Mouse (Mus musculus): Measurements from ENCODE around the gene Rasgrp4. TPM values are rescaled to one million over a fixed set of nuclear protein-coding genes. Genes with fewer than 3 reads are reported as not detected.
A peak's percentile ranks its signal among the peaks of the same experiment; 100 is the strongest.

Gene Rasgrp4
- 49.7 and 156 TPM in 2 replicates for polyA plus RNA-seq (2011; ENCODE audit: insufficient read depth, insufficient read length, low replicate concordance, missing spikeins)

DNA sequence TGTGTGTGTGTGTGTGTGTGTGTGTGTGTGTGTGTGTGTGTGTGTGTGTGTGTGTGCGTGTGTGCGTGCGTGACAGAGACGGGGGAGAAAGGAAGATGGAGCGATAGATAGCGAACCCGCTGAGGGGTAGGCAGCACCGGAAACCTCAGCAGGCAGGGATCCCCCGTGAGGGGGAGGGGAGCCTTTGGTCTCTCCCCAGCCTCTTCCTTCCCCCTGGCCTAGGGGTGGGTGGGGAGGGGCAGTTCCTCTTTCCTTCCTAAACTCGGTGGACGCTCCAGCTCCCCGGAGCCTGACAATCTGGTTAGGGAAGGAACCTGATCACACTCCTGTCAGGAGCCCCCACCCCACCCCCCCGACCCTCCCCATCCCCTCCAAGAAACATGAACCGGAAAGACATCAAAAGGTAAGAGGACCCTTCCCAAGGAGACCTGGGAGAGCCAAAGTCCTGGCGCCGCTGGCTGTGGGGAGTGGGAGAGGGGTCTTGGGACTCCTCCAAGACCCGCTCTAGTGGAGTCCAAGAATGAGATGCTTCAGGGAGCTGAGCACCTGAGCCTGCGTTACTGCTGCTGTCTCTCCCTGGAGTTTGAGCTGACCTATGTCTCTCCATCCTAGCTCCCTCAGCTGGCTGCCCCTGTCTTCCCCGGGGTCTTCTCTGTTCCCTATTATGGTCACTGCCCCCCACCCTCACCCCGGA, at the start of gene Rasgrp4:
Gene Rasgrp4 (plus strand): TSS at position 159 of the 694 bp plus-strand sequence.
- H3K27ac ChIP-seq (ENCODE audit: control insufficient read depth, insufficient read depth, low read depth, low read length, poor library complexity), result peak within 1 kb of the TSS; percentile 68
- H3K4me1 ChIP-seq (ENCODE audit: control insufficient read depth, insufficient read depth, low read length), result peaks cover 4% of the 10 kb centered on the region
- WGBS, result 4% methylated on average over 18 of the region's 20 CpGs
- peak within 1 kb of the TSS; percentile 64 for H3K4me3 ChIP-seq (replicated peaks; ENCODE audit: control insufficient read depth, low read depth, low read length)
- TF ChIP-seq POLR2A (IDR thresholded peaks at IDR 0.05; ENCODE audit: borderline replicate concordance, control insufficient read depth, low read depth, low read length) (no peak), CTCF (IDR thresholded peaks at IDR 0.05; ENCODE audit: control insufficient read depth, insufficient read depth, low read length) (no peak)

DNA sequence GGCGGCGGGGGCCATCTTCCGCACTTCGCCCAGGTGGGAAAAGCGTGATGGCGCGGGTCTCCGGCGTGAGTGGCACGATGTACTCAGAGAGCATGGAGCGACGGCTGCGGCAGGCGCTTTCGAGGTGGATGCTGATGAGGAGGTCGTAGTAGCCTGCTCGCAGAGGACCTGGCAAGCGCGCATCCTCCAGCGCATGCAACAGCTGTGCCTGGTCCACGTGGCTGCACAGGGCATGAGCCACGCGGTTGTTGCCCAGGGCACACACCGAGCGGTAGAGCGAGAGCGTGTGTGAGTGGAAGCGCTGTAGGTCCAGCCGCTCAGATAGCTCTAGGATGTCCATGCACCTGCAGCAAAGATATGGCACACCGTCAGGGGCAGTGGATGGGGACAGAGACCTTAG, 48.7 kb upstream of the Rasgrp4 start:
- Histone ChIP-seq H3K27ac (ENCODE audit: control insufficient read depth, insufficient read depth, low read depth, low read length, poor library complexity) (no peak overlapping the region), H3K4me3 (replicated peaks; ENCODE audit: control insufficient read depth, low read depth, low read length) (no peak overlapping the region), H3K4me1 (ENCODE audit: control insufficient read depth, insufficient read depth, low read length) (no peaks in the 10 kb centered on the region; the same call in none of the 2 replicates)
- 91% methylated on average over 30 of the region's 30 CpGs for WGBS
- TF ChIP-seq POLR2A (IDR thresholded peaks at IDR 0.05; ENCODE audit: borderline replicate concordance, control insufficient read depth, low read depth, low read length) (no peak), CTCF (IDR thresholded peaks at IDR 0.05; ENCODE audit: control insufficient read depth, insufficient read depth, low read length) (no peak)

GRCm38 (mm10) chr7:29086902-29087301, 47.7 kb upstream of the Rasgrp4 start:
- H3K4me1 ChIP-seq (ENCODE audit: control insufficient read depth, insufficient read depth, low read length), result no peaks in the 10 kb centered on the region; the same call in none of the 2 replicates
- no peak overlapping the region for H3K4me3 ChIP-seq (replicated peaks; ENCODE audit: control insufficient read depth, low read depth, low read length)
- TF ChIP-seq POLR2A (IDR thresholded peaks at IDR 0.05; ENCODE audit: borderline replicate concordance, control insufficient read depth, low read depth, low read length) (no peak), CTCF (IDR thresholded peaks at IDR 0.05; ENCODE audit: control insufficient read depth, insufficient read depth, low read length) (no peak)
- WGBS, result 85% methylated on average over 10 of the region's 10 CpGs
- H3K27ac ChIP-seq (ENCODE audit: control insufficient read depth, insufficient read depth, low read depth, low read length, poor library complexity), result no peak overlapping the region

DNA sequence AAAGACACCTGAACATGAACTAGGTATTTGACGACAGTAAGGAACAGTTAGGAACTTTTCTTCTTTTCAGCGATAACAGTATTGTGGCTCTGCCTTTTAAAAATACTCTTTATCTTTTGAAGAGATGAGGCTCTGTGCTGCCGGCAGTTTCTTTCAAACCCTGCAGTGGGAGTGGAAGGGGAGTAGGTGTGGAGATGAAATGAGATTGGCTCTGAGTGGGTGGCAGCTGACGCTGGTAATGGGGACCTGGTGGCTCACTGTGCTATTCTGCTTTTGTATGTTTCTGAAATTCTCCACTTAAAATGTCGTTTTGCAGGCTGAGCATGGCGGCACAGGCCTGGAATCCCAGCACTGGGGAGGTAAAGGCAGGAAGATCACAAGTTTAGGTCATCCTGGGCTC, 45.8 kb upstream of the Rasgrp4 start:
- WGBS, result 70% methylated on average over 6 of the region's 6 CpGs
- TF ChIP-seq CTCF (IDR thresholded peaks at IDR 0.05; ENCODE audit: control insufficient read depth, insufficient read depth, low read length) (no peak), POLR2A (IDR thresholded peaks at IDR 0.05; ENCODE audit: borderline replicate concordance, control insufficient read depth, low read depth, low read length) (no peak)
- H3K4me3 ChIP-seq (replicated peaks; ENCODE audit: control insufficient read depth, low read depth, low read length), result no peak overlapping the region
- no peaks in the 10 kb centered on the region; the same call in none of the 2 replicates for H3K4me1 ChIP-seq (ENCODE audit: control insufficient read depth, insufficient read depth, low read length)
- no peak overlapping the region for H3K27ac ChIP-seq (ENCODE audit: control insufficient read depth, insufficient read depth, low read depth, low read length, poor library complexity)

DNA sequence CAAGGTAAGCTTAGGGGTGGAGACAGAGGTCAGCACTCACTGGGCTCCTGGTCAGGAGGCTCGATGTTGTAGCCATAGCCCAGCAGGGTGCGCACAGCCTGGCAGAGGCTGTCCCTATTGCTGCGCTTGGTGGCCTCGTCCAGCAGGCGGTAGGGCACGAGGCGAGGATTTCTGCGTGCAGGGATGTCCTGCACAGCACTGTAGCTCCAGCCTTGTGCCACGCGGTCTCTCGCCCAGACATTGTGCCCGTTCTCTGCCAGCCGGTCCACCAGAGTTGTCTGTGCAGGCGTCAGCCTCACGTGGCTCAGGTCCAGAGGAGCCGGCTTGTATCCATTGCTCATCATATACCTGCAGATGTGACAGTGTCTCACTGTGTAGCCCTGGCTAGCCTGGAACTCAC, 37.5 kb upstream of the Rasgrp4 start:
- 87% methylated on average over 16 of the region's 16 CpGs for WGBS
- TF ChIP-seq POLR2A (IDR thresholded peaks at IDR 0.05; ENCODE audit: borderline replicate concordance, control insufficient read depth, low read depth, low read length) (no peak), CTCF (IDR thresholded peaks at IDR 0.05; ENCODE audit: control insufficient read depth, insufficient read depth, low read length) (no peak)
- no peak overlapping the region for H3K27ac ChIP-seq (ENCODE audit: control insufficient read depth, insufficient read depth, low read depth, low read length, poor library complexity)
- no peak overlapping the region for H3K4me3 ChIP-seq (replicated peaks; ENCODE audit: control insufficient read depth, low read depth, low read length)
- H3K4me1 ChIP-seq (ENCODE audit: control insufficient read depth, insufficient read depth, low read length), result no peaks in the 10 kb centered on the region

- no peak overlapping the region for H3K4me3 ChIP-seq (replicated peaks; ENCODE audit: control insufficient read depth, low read depth, low read length)
- 78% methylated on average over 12 of the region's 12 CpGs for WGBS
- H3K27ac ChIP-seq (ENCODE audit: control insufficient read depth, insufficient read depth, low read depth, low read length, poor library complexity), result no peak overlapping the region
- no peaks in the 10 kb centered on the region for H3K4me1 ChIP-seq (ENCODE audit: control insufficient read depth, insufficient read depth, low read length)
- no peak for TF ChIP-seq POLR2A (IDR thresholded peaks at IDR 0.05; ENCODE audit: borderline replicate concordance, control insufficient read depth, low read depth, low read length)
- TF ChIP-seq CTCF (IDR thresholded peaks at IDR 0.05; ENCODE audit: control insufficient read depth, insufficient read depth, low read length), result no peak
Observed at GRCm38 (mm10) chr7:29101286-29102017, 33.2 kb upstream of the Rasgrp4 start.

DNA sequence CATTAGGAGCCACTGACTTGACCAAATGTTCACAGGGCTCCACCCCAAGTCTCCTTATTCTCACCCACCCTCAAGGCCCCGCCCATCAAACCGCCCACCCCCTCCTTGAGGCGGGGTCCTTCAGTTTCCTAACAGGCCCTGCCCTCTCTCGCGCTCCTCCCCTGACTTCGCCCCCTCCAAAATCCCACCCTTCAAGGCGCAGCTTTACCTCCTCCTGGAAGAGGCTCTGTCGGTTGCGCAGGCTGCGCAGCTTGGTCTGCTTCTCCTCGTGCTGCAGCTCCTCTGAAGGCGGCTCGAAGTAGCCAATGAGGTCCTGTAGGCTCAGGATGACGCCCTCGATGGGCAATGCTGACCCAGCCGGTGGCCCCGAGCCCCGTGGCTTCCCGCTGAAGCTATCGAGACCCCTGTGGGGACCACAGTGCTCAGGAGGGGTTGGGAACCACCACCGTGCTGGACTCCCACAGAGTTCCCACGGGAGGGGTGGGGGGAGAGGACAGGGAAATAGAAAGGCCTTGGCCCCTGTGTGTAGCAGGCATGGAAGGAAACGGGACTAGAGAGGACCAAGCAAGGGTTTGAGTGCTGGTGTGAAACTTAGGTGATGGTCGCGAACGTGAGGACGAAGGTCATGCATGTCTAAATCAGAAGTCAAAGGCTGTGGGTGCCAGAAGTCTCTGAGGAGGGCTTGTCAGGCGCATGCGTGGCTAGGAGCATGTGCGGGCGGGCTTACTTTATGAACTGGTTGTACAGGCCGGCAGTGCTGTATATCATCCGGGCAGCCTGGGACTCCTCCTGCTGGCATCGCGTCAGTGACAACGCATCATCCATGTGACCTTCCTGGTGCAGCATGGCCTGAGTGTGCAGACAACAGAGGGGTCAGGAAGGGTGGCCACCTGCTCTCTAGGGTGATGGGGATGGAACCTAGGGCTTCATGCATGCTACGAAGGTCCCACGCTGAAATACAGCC, 25.4 kb upstream of the Rasgrp4 start:
- H3K4me1 ChIP-seq (ENCODE audit: control insufficient read depth, insufficient read depth, low read length), result no peaks in the 10 kb centered on the region
- no peak for TF ChIP-seq CTCF (IDR thresholded peaks at IDR 0.05; ENCODE audit: control insufficient read depth, insufficient read depth, low read length)
- no peak for TF ChIP-seq POLR2A (IDR thresholded peaks at IDR 0.05; ENCODE audit: borderline replicate concordance, control insufficient read depth, low read depth, low read length)
- H3K4me3 ChIP-seq (replicated peaks; ENCODE audit: control insufficient read depth, low read depth, low read length), result no peak overlapping the region
- H3K27ac ChIP-seq (ENCODE audit: control insufficient read depth, insufficient read depth, low read depth, low read length, poor library complexity), result no peak overlapping the region
- WGBS, result 52% methylated on average over 38 of the region's 38 CpGs

All from bone marrow, adult 2 months (tissue).